Comparison of ENCODE assay signal across 8 mouse cellular contexts in the genomic region with DNA sequence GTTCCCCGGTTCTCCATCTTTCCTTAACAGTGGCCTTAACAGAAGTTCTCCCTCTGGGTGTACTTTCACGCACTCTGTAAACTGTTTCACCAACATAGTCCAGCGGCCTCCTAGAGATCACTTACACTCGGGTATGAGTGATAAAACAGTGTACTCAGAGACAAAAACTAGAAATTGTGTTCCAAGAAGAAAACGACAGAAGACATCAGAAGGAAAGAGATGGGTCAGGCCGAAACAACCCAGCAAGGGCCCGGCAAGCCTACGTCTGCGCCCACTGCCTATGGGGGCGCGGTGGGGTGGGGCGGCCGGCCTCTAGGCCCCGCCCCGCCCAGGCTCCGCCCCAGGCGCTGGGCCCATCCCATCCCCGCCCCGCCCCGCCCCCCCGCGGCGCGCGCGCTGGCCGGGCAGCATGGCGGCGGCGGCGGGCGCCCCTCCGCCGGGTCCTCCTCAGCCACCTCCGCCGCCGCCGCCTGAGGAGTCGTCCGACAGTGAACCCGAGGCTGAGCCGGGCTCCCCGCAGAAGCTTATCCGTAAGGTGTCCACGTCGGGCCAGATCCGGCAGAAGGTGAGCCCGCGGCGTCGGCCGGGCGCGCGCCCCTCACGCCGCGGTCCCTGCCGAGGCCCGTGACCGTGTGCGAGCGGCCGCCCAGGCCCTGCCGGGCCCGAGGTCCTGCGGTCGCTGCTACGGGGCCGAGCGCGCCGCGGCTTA. TPM values are rescaled to one million over a fixed set of nuclear protein-coding genes. Genes with fewer than 3 reads are reported as not detected.
DNase-seq lines count a peak whose midpoint lies in the region; ATAC-seq lines count a peak whose summit lies in the region.

Gene Dgkd (plus strand): TSS at position 396 of the 709 bp plus-strand sequence.

- peak; percentile 61 for ATAC-seq in common myeloid progenitor, adult 5-6 weeks (replicated peaks; ENCODE audit: low read depth, poor library complexity, severe bottlenecking)
- peak; percentile 78 for ATAC-seq in megakaryocyte-erythroid progenitor cell, adult 5-6 weeks (replicated peaks; ENCODE audit: low FRiP score, low TSS enrichment, poor library complexity, severe bottlenecking)

- peak; percentile 87 for DNase-seq in adrenal gland, adult 2 months
- peak; percentile 79 for DNase-seq in gastrocnemius, postnatal 14 days
- peak; percentile 89 for DNase-seq in induced T-regulatory cell, adult 2 months (ENCODE audit: low read depth)
- DNase-seq in left cerebral cortex, postnatal 25 days (ENCODE audit: low spot score in 2 of 2) = peak; percentile 58 to 67
- DNase-seq in right cerebral cortex, postnatal 25 days = peak; percentile 75
- peak; percentile 78 for DNase-seq in yolk sac, embryonic 10.5 days (ENCODE audit: low spot score)

- intact Hi-C loops in gastrocnemius, postnatal 14 days (cut with DNase I; ENCODE audit: low total_unique reads) = no loop called here
- intact Hi-C loops in left cerebral cortex, postnatal 25 days (cut with DNase I) = no loop called here

RNA-seq across cellular contexts. Expression of gene Dgkd, which starts in this region (rescaled TPM):
- total RNA-seq in adrenal gland, adult 2 months (2021) = 10 to 100 TPM; 49.1 to 66.7 TPM
- polyA plus RNA-seq in adrenal gland, adult 2 months (2012; rRNA removed) = 15.2 and 16.7 TPM in 2 replicates
- total RNA-seq in common myeloid progenitor, adult 5-6 weeks (2017) = 29.2 and 39.9 TPM in 2 replicates
- total RNA-seq in gastrocnemius, postnatal 14 days (2021) = 10 to 100 TPM; 37.7 to 39.9 TPM
- 100 to 1,000 TPM; 106 to 107 TPM for total RNA-seq in left cerebral cortex, postnatal 25 days (2021)
- 35.7 and 42.1 TPM in 2 replicates for total RNA-seq in megakaryocyte-erythroid progenitor cell, adult 5-6 weeks (2014; fragmentation: Nextera tagmentation)
- total RNA-seq in megakaryocyte-erythroid progenitor cell, adult 5-6 weeks (2017) = 17.5 and 26.8 TPM in 2 replicates

Comparison
In these comparisons a context has a peak if more than half of its experiments do, and no peak if none do; other contexts are left out.
1. Peak in every context shown above with its lines: DNase-seq and ATAC-seq.